Mouse (Mus musculus) right cerebral cortex, postnatal 36 days (tissue): Measurements from ENCODE around the gene Cd37.
"Not testable (repeated sequence)": the region's sequence is repeated elsewhere in the genome, so short reads cannot be mapped to it uniquely, and the experiment has no call there.

ENCODE experiments used
- DNase-seq, 2 experiments: peaks; one replicate each; pipeline ENCODE4 v3.0.0; 2022; ENCODE audit warnings: low spot score in 2 of 2, mixed read lengths in 1 of 2

Cd37 gene

DNA sequence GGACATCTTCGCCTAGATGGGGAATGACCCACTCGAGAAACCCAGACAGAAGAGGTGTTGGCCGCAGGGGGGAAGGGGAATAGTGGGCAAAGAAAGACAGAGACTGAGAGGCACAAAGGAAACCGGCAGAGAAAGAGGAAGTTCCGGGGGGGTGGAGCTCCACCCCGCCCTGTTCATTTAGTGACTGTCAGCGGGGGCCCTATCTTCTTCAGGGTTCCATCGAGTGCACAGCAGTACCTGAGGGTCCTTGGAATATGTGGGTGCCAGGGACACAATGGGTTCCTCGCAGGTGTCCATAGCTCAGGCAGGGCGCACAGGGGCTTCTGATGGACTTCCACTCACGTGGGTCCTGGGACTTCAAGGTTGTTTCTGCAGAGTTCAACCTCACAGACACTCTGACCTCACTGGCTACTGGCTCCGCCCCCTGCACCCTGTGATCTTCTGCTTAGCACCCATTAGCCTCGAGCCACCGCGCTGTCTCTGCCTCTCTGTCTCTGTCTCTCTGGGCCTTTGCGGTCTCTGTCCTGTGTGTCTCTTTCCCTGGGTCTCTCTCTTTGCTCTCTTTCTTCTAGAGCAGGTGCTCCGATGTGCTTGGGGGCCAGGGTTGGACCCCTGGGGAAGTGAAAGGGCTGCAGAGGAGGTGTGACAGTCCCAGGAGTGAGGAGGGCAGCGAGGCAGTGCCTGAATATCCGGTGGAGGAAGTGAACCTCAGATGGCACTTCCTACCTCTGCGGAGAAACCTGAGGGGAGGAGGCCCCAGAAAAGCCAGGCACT is at the start of gene Cd37:
Gene Cd37, minus strand, starts transcription at position 393 of the 774 bp plus-strand sequence.
- no peak for DNase-seq

DNA sequence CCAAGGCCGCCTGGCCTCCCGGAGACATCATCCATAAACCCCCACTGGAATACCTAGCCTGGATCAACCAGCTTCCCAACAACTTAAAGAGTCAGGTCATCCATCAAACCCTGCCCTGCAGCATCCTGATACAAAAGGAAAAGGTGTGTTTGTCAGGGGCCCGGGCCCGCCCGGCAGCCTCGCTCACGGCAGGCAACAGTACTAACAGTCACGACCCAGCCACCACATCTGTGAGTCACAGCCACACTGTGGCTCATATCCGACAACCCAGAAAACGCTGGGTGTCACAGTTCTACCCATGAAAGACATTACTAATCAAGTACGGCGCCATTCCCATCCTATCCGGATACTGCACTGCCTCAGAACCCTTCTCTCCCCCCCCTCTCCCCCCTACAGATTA is 47.6 kb upstream of the Cd37 start:
- no peak for DNase-seq

DNA sequence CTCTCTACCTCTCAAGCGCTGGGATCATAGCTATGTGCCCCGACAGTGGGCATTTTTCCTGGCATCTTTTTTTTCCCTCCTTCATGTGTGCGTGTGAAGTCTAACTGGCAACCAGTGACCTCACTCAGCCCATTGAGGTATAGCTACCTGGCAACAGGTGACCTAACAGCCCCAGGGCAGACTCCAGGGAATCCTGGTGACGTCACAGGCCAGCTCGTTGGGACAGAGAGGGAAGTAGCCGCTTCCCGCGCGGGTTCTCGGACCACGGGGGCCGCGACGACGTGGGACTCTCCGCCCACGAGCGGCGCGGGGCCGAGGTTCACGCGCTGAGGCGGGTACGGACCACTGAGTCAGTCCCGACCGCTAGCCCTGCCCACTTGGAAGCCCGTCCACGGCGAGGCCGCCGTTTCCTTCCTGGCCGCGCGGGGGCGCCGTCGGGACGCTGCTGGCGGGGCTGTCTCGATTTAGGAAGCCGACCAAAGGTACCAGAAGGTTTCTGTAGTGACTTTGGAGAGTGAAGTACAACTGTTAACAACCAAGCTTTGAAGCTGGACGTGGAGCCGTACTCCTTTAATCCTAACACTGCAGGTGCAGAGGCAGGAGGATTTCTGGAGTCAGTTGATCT is 38.3 kb upstream of the Cd37 start, which contains the start of gene Slc6a21:
Gene Slc6a21, plus strand, starts transcription at position 378 of the 625 bp plus-strand sequence.
- peak; percentile 37 to 38 for DNase-seq

DNA sequence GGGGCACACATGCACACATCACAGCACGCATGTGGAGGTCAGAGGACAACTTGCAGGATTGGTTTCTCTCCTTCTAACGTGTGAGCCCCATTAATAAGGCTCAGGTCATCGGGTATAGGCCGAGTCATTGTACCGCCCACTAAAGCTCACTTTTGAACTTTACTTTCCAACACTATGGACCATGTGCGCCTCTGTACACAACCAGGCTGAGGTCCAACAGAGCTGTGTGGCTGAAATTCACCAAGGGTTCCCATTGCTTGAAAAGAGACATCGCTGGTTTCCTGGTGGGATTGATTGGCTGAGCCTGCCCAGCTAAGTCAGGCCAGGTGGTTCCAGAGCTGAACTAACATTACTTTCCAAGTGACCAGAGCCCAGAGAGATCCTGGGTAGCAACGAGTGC is 34.8 kb upstream of the Cd37 start:
- DNase-seq, result no peak

DNA sequence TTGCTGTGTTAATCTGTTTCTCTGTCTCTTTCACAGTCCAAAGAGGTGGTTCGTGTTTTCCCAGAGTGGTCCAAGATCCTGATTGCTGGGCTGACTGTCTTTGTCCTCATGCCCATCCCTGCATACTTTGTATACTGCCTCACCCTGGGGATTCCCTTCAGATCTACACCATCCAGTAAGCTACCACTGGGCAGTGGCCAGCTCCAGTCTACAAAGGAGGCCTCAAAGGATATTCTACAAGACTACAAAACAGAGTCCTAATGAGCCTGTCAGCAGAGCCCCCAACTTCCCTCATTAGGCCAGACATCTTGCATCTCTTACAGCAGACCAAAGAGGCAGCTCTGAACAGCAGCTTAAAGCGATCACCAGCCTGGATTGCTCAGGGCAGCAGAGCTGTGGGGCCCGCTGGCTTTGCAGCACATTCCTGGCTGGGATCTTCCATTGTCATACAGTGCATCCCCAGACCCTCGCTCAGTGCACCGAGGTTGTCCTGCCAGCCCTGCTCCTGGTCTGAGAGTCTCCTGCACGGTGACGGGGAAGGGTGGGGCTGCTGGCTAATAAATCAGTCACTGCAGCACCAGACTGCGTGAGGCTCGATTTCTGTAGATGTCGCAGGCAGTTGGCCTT is 34.0 kb upstream of the Cd37 start:
- no peak for DNase-seq

DNA sequence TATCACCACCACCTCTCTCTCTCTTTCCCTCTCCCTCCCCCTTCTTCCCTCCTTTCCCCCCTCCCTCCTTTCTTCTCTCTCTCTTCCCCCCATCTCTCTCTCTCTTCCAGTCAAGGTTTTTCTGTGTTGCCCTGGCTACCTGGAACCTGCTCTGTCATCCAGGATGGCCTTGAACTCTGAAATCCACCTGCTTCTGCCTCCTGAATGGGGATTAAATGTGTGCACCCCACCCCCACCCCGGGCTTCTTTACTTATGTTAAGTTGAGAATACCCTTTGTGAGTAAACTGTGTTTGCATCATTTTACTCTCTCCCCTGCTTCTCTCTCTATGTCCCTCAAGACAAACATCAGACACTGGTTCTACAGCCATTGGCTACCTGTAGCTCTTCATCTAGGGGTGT is 26.6 kb upstream of the Cd37 start:
- no peak for DNase-seq

DNA sequence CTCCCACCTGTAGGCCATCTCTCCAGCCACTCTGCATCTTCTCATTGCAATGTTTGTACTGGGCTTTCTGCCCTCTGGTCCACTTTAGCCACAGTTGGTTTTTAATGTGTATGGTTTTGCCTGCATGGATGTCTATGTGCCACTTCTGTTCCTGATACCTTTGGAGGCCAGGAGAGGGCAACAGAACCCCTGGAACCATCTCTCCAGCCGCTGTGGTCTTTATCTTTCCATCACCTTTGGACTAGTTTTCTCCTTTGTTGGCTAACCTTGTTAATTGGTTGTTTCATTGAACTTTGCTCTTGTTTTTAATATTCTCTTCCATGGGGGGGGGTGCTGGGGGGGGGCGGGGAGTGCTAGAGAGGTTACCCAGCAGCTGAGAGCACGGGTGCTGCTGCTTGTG is 25.4 kb upstream of the Cd37 start:
- DNase-seq, result no peak

DNA sequence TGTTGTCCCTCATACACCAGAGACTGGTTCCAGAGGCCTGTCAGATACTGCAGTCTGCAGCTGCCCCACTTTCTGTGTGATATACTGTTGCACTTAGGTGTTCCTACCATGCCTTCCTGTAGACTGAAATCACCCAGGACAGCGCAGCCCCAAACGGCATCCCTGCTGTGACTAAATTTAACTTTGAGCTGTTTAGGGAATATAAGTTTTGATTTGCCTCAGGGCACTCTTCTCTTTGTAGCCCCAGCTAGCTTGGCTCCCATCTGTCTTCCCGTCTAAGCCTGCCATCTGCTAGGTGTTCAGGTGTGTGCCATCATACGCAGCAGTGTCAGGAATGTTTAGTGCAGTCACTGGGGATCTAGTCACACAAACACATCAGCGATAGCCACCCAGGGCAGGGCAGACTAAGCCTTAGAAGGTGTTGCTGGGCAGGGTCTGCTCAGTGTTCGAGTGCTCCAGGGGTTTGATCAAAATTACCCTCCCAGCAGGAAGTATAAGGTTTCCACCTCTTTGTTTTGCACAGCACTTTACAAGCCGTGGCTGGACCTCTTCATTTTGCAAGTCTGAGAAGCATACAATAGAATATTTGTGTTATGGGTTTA is 24.2 kb upstream of the Cd37 start:
- no peak for DNase-seq

DNA sequence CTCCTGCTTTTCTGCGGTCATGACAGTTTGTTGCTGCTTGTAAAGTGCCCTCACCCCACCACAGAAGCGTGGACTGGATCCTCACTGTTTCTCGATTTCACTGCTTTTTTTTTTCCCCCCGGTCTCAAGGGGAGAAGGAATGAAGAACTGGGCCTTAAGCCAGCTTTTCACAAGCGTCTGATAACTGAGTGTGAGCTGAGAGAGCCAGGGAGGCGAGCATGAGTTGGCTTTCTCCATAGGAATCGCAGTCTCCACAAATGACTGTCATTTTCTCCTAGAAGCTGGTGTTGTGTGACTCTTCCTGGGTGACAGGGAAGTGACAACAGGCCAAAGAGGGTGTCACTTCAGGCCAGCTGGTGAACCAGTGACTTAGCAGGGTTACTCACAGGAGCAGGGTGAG is 23.4 kb upstream of the Cd37 start:
- DNase-seq, result no peak

DNA sequence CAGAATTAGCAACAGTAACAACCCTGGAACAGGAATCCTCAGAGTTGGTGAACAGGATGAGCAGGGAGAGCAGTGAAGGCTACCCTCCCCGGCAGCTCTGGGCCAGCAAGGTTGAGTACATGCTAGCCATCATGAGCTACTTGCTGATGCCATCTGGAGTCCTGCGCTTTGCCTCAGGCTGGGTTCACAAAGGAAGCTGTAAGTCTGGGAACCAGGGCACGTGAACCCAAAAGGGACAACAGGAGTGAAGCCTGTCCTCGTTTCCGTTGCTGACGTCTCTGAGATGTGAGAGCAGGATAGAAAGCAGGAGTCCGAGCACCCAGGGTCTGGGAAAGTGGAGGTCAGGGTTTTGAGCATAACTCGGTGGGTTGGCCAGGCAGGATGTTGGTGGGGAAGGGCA is 20.4 kb upstream of the Cd37 start:
- no peak for DNase-seq

DNA sequence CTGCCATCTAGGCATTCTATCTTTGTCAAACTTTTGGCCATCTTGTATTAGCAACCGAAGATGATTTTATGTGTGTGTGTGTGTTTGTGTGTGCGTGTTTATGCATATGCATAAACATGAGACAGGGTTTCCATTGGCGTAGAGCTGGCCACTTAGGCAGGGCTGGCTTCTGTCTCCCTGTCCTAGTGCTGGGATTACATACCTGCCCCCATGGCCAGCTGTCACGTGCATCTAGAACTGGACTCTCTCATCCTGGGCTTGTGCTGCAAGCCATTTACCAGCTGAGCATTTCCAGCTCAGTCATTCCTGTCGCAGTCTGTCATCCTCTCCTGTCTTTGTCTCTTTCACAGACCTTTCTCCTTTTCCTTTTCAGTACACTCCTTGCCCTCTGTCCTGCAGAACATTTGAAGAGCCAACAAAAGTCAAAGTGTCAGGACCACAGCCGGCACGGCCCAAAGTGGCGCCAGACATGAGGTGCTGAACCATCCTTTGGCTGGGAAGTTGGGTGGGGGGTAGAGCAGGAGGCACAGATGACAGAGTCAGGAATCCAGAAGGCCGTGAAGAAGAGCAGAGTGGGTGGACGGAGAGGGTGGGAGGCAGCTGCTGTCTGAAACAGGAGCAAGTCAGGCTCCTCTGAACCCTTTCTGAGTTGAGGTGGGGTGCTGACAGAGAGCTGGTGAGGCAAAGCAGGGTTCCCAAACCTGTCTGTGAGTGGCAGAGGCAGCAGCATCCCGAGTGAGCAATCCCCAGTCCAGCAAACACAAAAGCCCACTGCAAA is 18.3 kb upstream of the Cd37 start:
- DNase-seq, result peak in 1 of 2 experiments; percentile 56

DNA sequence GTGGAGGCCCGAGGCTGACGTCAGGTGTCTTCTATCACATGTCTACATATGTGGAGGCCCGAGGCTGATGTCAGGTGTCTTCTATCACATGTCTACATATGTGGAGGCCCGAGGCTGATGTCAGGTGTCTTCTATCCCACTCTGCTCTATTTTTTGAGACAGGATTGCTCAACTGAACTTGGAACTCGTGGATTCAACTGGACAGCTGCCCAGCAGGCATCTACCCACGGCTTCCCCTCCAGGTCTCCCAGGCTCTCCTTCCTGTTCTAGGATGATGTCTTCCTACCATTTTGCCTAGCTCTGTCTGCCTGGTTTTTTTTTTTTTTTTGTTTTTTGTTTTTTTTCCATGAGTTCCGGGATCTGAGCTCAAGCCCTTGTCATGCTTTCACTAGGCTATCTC is 16.9 kb upstream of the Cd37 start:
- not testable (repeated sequence) for DNase-seq

DNA sequence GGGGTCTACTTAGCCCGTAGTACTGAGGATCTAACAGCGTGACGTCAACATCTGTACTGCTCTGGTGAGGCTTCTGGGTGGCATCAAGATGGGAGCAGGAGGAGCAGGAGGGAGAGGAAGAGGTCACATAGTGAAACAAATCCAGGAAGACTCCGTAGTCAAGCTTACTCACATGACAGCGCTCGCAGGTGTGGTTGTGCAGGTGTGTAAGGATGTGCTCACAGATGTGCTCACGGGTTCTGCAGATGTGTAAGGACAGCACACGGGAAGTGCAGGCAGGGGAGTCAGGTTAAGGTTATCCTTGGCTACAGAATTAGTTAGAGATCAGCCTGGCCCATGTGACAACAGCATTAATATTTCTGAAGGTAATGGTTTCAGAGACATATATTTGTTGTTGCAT is 14.9 kb upstream of the Cd37 start:
- DNase-seq, result no peak

DNA sequence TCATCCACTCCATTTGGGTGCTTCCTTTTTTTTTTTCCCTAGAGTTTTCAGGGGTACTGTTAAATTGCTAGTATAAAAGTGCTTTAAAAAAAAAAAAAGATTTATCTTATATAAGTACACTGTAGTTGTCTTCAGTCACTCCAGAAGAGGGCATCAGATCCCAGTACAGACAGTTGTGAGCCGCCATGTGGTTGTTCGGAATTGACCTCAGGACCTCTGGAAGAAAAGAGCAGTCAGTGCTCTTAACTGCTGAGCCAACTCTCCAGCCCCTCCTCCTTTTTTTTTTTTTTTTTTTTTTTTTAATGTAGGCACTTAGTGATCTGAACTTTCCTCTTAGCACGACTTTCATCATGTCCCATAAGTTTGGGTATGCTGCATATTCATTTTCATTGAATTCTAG is 8.8 kb upstream of the Cd37 start:
- no peak for DNase-seq

DNA sequence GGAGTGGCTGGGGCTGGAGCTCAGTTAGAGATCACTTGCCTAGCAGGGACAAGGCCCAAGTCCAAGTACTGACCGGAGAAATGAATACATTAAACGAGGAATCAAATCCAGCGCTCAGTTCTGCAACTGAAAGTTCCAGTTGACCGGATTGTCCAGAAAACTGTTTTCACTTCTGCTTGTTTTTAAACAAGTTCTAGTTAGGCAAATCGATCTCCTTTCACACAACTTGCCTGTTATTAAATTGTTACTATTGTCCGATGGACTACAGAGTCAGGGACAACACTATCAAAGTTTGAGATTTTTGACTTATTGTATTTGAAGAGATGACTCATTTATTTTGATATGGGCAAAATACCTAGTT is 2.5 kb upstream of the Cd37 start:
- no peak for DNase-seq

DNA sequence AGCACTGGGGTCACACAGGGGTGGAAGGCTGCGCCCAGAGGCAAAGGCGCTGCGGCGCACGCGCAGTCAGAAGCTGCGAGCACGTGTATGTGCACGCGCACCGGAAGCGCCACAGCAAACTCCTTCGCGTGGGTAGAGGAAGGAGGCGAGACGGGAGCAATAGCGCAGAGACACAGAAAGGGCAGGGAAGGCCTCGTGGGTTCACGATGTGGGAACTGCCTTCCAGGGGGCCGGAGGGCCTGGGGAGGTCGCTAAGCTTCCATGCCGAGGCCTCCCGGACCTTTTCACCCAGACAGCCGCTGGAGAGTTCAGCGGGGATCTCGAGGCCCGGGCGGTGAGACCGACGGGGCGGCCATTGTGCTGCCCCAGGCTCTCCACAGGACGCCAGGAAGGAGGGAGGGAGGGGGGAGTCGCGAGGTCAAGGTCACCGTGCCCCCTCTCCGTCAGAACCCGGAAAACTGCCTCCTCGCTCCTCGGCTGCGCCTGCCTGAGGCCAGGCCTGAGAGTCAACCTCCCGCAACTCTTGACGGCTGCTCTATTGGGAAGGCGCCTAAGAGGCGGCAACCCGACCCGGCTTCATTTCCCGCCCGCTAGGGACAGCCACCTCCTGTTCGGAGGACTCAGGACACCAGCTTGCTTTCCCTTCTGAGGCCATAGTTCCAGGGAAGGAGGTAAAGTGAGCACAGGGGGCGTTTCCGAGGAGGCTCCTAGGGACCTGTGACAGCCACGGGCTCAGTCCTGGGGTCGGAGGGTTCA is 1.9 kb upstream of the Cd37 start, which contains the start of gene Slc6a16:
Gene Slc6a16, plus strand, starts transcription at position 453 of the 756 bp plus-strand sequence.
- peak in 1 of 2 experiments; percentile 44 for DNase-seq

DNA sequence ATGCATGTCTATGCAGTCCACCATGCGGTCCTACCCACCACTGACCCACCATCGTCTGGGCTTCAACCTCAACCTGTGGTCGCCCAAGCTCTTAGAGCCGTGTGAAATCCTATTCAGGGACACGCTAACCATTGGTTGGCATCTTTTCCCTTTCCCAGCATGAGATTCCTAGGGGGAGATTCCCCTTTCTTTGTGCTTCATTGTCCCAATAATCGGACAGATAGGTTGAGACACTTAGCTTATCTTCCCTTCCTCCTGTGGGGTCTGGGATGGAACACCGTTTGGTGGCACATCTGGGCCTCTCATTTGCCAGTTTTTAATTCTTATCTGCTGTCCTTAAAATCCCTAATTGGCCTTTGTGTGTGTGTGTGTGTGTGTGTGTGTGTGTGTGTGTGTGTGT is 1.2 kb upstream of the Cd37 start:
- no peak for DNase-seq

DNA sequence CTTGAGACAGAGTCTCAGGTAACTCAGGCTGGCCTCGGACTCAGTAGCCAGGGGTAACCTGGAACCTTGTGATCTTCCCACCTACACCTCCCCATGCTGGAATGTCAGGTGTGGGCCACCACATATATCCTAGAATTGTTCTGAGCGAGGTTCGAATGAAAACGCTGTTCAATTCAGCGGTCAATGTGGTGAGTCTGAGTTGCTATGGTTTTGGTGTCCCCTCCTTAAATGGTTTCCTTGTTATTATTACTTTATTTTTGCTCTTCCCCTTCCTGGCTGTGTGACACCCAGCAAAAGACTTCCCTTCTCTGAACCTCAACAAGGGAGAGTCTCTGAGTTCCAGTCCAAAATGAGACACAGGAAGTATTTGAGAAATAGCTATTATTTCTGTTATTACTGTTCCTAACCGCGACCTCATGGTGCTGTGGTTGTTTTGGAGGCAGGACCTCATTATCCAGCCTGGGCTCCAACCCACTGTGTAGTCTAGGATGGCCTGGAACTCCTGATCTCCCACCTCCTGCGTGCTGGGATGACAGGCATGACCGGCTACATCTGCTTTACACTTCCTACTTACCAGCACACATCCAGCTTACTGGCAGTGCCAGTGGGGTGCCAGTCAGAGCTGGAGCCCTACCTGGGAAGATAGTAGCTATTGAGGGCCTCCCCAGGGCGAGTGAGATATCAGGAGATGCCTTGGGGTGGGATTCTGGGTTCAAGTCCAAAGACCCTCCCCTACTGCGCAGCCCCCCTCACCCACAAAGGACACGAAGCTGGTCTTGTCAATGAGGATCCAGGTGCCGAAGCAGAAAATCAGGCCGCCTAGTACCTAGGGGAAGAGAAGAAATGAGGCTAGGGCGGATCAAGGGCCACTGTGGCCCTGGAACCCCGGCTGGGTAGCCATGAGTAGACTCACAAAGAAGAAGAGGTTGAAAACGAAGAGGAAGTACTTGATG is 892 bp downstream of the Cd37 start:
- DNase-seq, result no peak

DNA sequence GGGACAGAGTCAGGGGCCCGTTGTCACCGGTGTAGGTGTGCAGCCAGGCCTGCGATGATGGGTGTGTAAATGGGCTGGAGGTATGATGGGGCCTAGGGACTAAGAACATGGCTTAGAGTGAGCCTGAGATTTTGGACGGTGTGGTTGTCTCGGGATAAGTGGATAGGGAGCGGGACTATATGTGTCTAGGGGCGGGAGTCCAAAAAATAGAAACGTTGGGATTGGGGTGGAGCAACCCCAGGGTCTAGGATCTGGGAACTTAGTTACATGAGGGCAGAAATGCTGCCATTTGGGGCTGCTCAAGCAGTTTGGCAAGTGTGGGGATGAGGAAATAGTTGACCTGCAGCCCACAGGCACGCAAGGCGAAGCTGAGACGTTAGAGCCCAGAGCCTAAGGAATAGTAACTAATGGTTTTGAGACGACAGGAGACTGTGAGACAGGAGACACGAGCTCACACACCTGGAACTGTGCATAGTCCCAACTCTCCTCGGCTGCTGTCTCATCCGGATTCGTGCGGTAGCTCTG is 3.2 kb downstream of the Cd37 start:
- no peak for DNase-seq
